Mouse (Mus musculus): Measurements from ENCODE around the gene Lama4.

Lama4 gene

DNA sequence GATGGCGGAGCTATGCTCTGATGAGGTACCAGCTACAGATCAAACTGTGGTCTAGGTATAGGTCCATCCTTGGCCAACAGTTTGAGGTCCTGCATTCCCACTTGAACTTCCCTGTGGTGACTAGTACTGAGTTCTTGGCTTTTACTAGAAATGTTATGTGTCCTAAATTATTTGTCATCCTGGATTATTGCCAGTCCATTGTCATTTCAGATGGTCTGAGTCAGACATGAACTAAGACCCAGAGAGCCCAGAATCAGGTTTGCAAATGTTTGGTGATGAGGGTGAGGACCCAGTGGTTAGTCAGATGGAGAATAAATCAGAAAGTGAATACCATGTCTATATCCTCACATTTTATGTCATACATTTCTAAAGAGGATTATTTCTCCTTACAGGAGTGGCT is 192.0 kb downstream of the Lama4 start:
- no peak for DNase-seq (ENCODE audit: low spot score in 2 of 2)

GRCm38 (mm10) chr10:39158306-39158705 is 193.0 kb downstream of the Lama4 start:
- DNase-seq (ENCODE audit: low spot score in 2 of 2): no peak

Data from urinary bladder, postnatal 36 days (tissue).